Mouse (Mus musculus) midbrain, embryonic 10.5 days (tissue): ENCODE data around the gene Rbmx. TPM values are rescaled to one million over a fixed set of nuclear protein-coding genes. Genes with fewer than 3 reads are reported as not detected.

Experiments
- DNase-seq: peaks from one replicate; pipeline ENCODE4 v3.0.0-alpha.2; 2017; ENCODE audit warnings: low spot score
- H3K27ac ChIP-seq: fragments of 300-500 bp; sonication (generic); replicated peaks from 2 replicates; pipeline ENCODE4 v1.5.1; 2016; ENCODE audit warnings: mild to moderate bottlenecking
- H3K27me3 ChIP-seq: fragments of 300-500 bp; sonication (generic); 2 replicates; pipeline ENCODE4 v1.6.1; 2016; ENCODE audit warnings: low read depth, mild to moderate bottlenecking; ENCODE audit not compliant: poor library complexity, severe bottlenecking
- H3K36me3 ChIP-seq: fragments of 300-500 bp; sonication (generic); 2 replicates; pipeline ENCODE4 v1.6.1; 2016; ENCODE audit warnings: mild to moderate bottlenecking, moderate library complexity
- H3K4me1 ChIP-seq: fragments of 300-500 bp; sonication (generic); 2 replicates; pipeline ENCODE4 v1.6.1; 2016
- H3K4me3 ChIP-seq: fragments of 300-500 bp; sonication (generic); 2 replicates; pipeline ENCODE4 v1.5.1; 2016; ENCODE audit warnings: mild to moderate bottlenecking, moderate library complexity
- H3K9me3 ChIP-seq: fragments of 300-500 bp; sonication (generic); replicated peaks from 2 replicates; pipeline ENCODE4 v1.6.1; 2016; ENCODE audit warnings: mild to moderate bottlenecking
- WGBS: fragments of 180-500 bp; shearing (Covaris S2); methylation state at CpG from one replicate; pipeline ENCODE4 v1.1.7; 2016; 5-methylcytosine and 5-hydroxymethylcytosine counted together
- polyA plus RNA-seq: library from polyadenylated mRNA; unstranded; fragments of >200 nt; fragmentation: Nextera tagmentation; extraction: Ambion mirVana; gene quantifications from 2 replicates; pipeline ENCODE4 v1.2.1, GENCODE M21; 2016

Rbmx gene
- polyA plus RNA-seq, 1 experiment from 2014 or later = 196 TPM

GRCm38 (mm10) chrX:57364891-57365569 is 27.8 kb downstream of the Rbmx start:
- no peaks in the 10 kb centered on the region for H3K27me3 ChIP-seq
- WGBS = 75% methylated on average over 2 of the region's 2 CpGs
- no peak overlapping the region for H3K4me3 ChIP-seq
- no peaks in the 10 kb centered on the region for H3K36me3 ChIP-seq
- no peak overlapping the region for H3K27ac ChIP-seq
- H3K9me3 ChIP-seq = no peaks in the 10 kb centered on the region
- H3K4me1 ChIP-seq = no peaks in the 10 kb centered on the region
- DNase-seq = no peak

- no peak for DNase-seq
- no peaks in the 10 kb centered on the region for H3K4me1 ChIP-seq
- H3K36me3 ChIP-seq = no peaks in the 10 kb centered on the region
- no peak overlapping the region for H3K27ac ChIP-seq
- WGBS = 67% methylated on average over 1 of the region's 1 CpGs
- no peaks in the 10 kb centered on the region for H3K27me3 ChIP-seq
- H3K4me3 ChIP-seq = no peak overlapping the region
- no peaks in the 10 kb centered on the region for H3K9me3 ChIP-seq
Observed at GRCm38 (mm10) chrX:57359316-57359715, 33.5 kb downstream of the Rbmx start.

GRCm38 (mm10) chrX:57339220-57339619 is 53.6 kb downstream of the Rbmx start:
- Histone ChIP-seq H3K4me1 (no peaks in the 10 kb centered on the region), H3K36me3 (no peaks in the 10 kb centered on the region), H3K27me3 (no peaks in the 10 kb centered on the region), H3K27ac (no peak overlapping the region), H3K4me3 (no peak overlapping the region), H3K9me3 (no peaks in the 10 kb centered on the region)
- 84% methylated on average over 4 of the region's 4 CpGs for WGBS
- no peak for DNase-seq

- 77% methylated on average over 18 of the region's 18 CpGs for WGBS
- no peak within 1 kb of the TSS for H3K27ac ChIP-seq
- H3K27me3 ChIP-seq = no peaks in the 10 kb centered on the region
- H3K9me3 ChIP-seq = no peaks in the 10 kb centered on the region
- no peak within 1 kb of the TSS for H3K4me3 ChIP-seq
- no peaks in the 10 kb centered on the region for H3K4me1 ChIP-seq
- no peak for DNase-seq
- no peaks in the 10 kb centered on the region for H3K36me3 ChIP-seq
Observed at GRCm38 (mm10) chrX:57338371-57339211, 54.2 kb downstream of the Rbmx start, which contains the start of gene Arhgef6. Gene Arhgef6 (minus strand): TSS chrX:57338729.

GRCm38 (mm10) chrX:57337582-57337981 is 55.3 kb downstream of the Rbmx start:
- no peaks in the 10 kb centered on the region for H3K9me3 ChIP-seq
- no peaks in the 10 kb centered on the region for H3K36me3 ChIP-seq
- DNase-seq = no peak
- H3K4me1 ChIP-seq = no peaks in the 10 kb centered on the region
- H3K4me3 ChIP-seq = no peak overlapping the region
- no peak overlapping the region for H3K27ac ChIP-seq
- no peaks in the 10 kb centered on the region for H3K27me3 ChIP-seq

GRCm38 (mm10) chrX:57336958-57337357 is 55.9 kb downstream of the Rbmx start:
- Histone ChIP-seq H3K9me3 (no peaks in the 10 kb centered on the region), H3K4me1 (no peaks in the 10 kb centered on the region), H3K36me3 (no peaks in the 10 kb centered on the region), H3K4me3 (no peak overlapping the region), H3K27me3 (no peaks in the 10 kb centered on the region), H3K27ac (no peak overlapping the region)
- WGBS = 86% methylated on average over 9 of the region's 9 CpGs
- DNase-seq = no peak

GRCm38 (mm10) chrX:57335313-57335712 is 57.5 kb downstream of the Rbmx start:
- Histone ChIP-seq H3K27me3 (no peaks in the 10 kb centered on the region), H3K4me1 (no peaks in the 10 kb centered on the region), H3K27ac (no peak overlapping the region), H3K4me3 (no peak overlapping the region), H3K36me3 (no peaks in the 10 kb centered on the region), H3K9me3 (no peaks in the 10 kb centered on the region)
- no peak for DNase-seq
- WGBS = 94% methylated on average over 6 of the region's 6 CpGs

Other genes starting within 250 kb of the Rbmx start
- gene Cd40lg, start 180.9 kb downstream of the Rbmx start, polyA plus RNA-seq = not detected in 2 replicates
- gene Arhgef6, start 54.3 kb downstream of the Rbmx start, polyA plus RNA-seq = 3.9 and 7.3 TPM in 2 replicates
- not detected in 2 replicates for gene Gm364, start 16.1 kb upstream of the Rbmx start, polyA plus RNA-seq
- gene Gpr101, start 110.7 kb upstream of the Rbmx start, polyA plus RNA-seq = not detected in 2 replicates